Mouse (Mus musculus) brain, embryonic 14.5 days (tissue): ENCODE measurements around the gene Scml4.

Experiments
- CTCF ChIP-seq: fragments of 200-500 bp; IDR thresholded peaks from 2 replicates; pipeline ENCODE4 v1.5.1; 2012; ENCODE audit warnings: inconsistent platforms, mild to moderate bottlenecking, moderate library complexity, borderline replicate concordance; ENCODE audit not compliant: insufficient read depth, insufficient read length; ENCODE audit errors: extremely low read depth
- POLR2A ChIP-seq: fragments of 200-500 bp; IDR thresholded peaks from 2 replicates; pipeline ENCODE4 v1.6.1; 2012; ENCODE audit warnings: mild to moderate bottlenecking, inconsistent platforms, borderline replicate concordance; ENCODE audit not compliant: poor library complexity, insufficient read depth, insufficient read length, severe bottlenecking; ENCODE audit errors: extremely low read depth

- TF ChIP-seq CTCF (no peak), POLR2A (no peak)
These were observed 36.5 kb downstream of the Scml4 start for GRCm38 (mm10) chr10:42896621-42897020.
